Mouse (Mus musculus) olfactory bulb, adult 2 months (tissue): ENCODE measurements around the gene Fgfr2.

Experiments used
- CTCF ChIP-seq: fragments of 200-500 bp; IDR thresholded peaks from 2 replicates; pipeline ENCODE4 v1.5.1; 2012; ENCODE audit warnings: low read depth, mild to moderate bottlenecking, low read length, moderate library complexity; ENCODE audit not compliant: insufficient read depth
- POLR2A ChIP-seq: fragments of 200-500 bp; IDR thresholded peaks from 2 replicates; pipeline ENCODE4 v1.6.1; 2012; ENCODE audit warnings: mild to moderate bottlenecking, low read depth, low read length, moderate library complexity; ENCODE audit not compliant: insufficient read depth

DNA sequence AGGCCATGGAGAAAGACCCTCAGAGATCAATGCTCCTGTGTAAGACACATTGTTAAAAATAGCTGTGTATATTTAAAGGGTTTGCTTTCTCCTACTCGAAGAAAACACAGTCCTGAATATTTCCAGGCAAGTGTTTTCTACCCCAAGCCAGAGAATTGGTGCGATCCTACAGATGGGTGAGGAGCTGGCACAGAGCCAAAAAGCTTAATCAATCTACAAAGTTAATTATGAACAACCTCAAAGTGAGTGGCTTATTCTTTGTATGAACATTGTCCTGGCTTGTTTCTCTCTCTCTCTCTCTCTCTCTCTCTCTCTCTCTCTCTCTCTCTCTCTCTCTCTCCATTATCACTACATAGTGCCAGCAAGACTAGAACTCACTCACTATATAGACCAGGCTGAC is 41.6 kb upstream of the Fgfr2 start:
- TF ChIP-seq POLR2A (no peak), CTCF (no peak)
